Mouse (Mus musculus): ENCODE measurements around the gene Lman2l.

Lman2l gene

GRCm38 (mm10) chr1:36370918-36371317, 74.2 kb downstream of the Lman2l start:
- intact Hi-C loops (cut with DNase I), result no loop called here

Data from adrenal gland (tissue).